Mouse (Mus musculus) macrophage (primary cell): ENCODE measurements around the gene Ipo7. TPM values are rescaled to one million over a fixed set of nuclear protein-coding genes. Genes with fewer than 3 reads are reported as not detected.
"Not testable (repeated sequence)": the region's sequence is repeated elsewhere in the genome, so short reads cannot be mapped to it uniquely, and the experiment has no call there.

Source experiments
- H3K27ac ChIP-seq: fragments of 350-480 bp; formaldehyde crosslinking; 2 replicates; pipeline ENCODE4 v1.9.0; 2021
- H3K36me3 ChIP-seq: fragments of 350-480 bp; formaldehyde crosslinking; 2 replicates; pipeline ENCODE4 v1.9.0; 2021; ENCODE audit errors: inconsistent target
- H3K4me3 ChIP-seq: fragments of 350-480 bp; formaldehyde crosslinking; 2 replicates; pipeline ENCODE4 v1.9.0; 2021; ENCODE audit errors: inconsistent target
- H3K79me2 ChIP-seq: fragments of 350-480 bp; formaldehyde crosslinking; 2 replicates; pipeline ENCODE4 v1.9.0; 2021; ENCODE audit errors: inconsistent target
- WGBS: methylation state at CpG from one replicate; pipeline ENCODE4 v1.1.7; 2026; ENCODE audit warnings: inconsistent platforms; ENCODE audit not compliant: missing documents; 5-methylcytosine and 5-hydroxymethylcytosine counted together
- polyA plus RNA-seq: library from polyadenylated mRNA; stranded (reverse); fragments of 250-400 nt; gene quantifications from 3 replicates; pipeline ENCODE4 v1.2.4, GENCODE M21; 2018; ENCODE audit warnings: inconsistent platforms
- total RNA-seq, 78 experiments: library from RNA; depleted of rRNA; stranded (reverse); fragments of 250-400 nt; gene quantifications; 1 replicate in 9 of 78; 2 replicates in 24 of 78; 3 replicates in 43 of 78; 4 replicates in 2 of 78; pipeline ENCODE4 v1.2.4; 2018; ENCODE audit warnings: inconsistent platforms in 56 of 78

Gene Ipo7
- total RNA-seq (2018; cell fraction: chromatin; rRNA removed), result 10 to 100 TPM; 42.8 to 90.2 (median 70.0) TPM
- total RNA-seq (2018; cell fraction: cytosol; rRNA removed), result 10 to 100 TPM; 41.7 to 64.7 (median 54.8) TPM
- total RNA-seq (2018; cell fraction: nucleus; rRNA removed), result 100 to 1,000 TPM in 3 of 26 experiments, 10 to 100 TPM in 23; 44.1 to 124 (median 60.1) TPM
- polyA plus RNA-seq, result 47.4 to 71.0 TPM (median 47.9 TPM) in 3 replicates

DNA sequence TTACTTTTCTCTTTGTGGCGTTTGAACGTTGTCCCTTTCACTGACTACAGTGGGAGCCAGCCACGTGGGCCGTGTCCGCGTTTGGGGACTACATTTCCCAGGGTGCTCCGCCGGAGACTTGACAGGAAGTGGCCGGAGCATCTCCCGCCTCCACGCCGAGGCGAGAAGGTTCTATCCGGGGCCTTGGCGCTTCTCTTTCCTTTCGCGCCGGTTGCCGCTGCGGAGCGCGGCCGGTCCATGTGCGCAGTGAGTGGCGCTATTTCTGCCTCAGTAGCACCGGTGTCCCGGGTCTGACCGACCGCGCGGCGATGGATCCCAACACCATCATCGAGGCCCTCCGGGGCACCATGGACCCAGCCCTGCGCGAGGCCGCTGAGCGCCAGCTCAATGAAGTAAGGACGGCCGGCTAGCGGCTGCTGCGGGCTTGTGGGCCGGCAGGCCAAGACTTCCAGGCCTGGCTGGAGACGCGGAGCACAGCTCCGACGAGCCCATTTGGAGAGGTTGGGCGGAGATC, at the start of gene Ipo7:
Gene Ipo7, plus strand, starts transcription at position 158 of the 514 bp plus-strand sequence.
- H3K27ac ChIP-seq, result peak within 1 kb of the TSS; percentile 19; the same call in 1 of the 2 replicates
- peaks cover 46% of the 10 kb centered on the region for H3K79me2 ChIP-seq
- under 1% methylated on average over 48 of the region's 48 CpGs for WGBS
- no peaks in the 10 kb centered on the region for H3K36me3 ChIP-seq
- H3K4me3 ChIP-seq, result peak within 1 kb of the TSS; percentile 86

DNA sequence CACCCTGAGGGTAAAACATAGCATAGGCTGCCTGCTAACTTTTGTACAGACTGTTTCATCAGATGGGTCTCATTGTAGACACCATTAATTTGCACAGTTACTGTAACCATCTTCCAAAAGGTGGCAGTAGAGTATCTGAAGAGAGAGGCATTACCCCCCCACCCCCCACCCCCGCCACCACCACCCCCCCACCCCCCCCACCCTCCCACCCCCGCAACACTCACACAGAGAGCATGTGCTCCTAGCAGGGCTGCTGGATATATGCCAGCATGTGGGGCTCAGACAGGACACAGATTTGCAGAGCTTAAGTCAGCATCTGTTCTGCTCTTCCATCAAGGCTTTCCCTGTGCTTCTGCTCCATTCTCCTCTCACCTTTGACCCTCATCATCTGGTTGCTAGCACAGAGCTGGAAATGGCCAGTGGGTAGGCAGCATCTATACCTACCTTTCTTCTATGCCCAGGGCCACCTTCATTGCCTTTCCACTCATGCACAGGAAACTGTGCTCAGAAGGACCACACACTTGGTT, 49.1 kb upstream of the Ipo7 start:
- H3K36me3 ChIP-seq, result peaks cover 8% of the 10 kb centered on the region; the same call in 1 of the 2 replicates
- no peaks in the 10 kb centered on the region for H3K79me2 ChIP-seq
- H3K4me3 ChIP-seq, result no peak overlapping the region
- no CpG with 5 or more reads among the region's 2 CpGs for WGBS
- H3K27ac ChIP-seq, result no peak overlapping the region

DNA sequence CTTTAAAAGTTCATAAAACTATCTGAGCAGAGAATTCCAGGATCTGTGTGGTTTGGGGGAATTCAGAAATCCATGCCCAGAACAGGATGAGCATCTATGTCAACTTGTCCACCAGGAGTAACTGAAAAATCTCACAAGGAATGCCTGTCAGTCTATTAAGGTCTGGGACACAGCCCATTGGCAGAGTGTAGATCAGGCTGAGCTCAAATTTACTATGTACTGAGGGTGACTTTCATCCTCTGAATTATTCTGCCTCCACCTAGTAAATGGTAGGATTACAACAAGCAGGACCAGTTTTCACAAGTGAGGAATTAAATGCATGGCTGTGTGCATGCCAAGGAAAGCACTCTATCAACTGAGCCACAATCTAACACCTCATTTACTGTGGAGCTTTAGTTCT, 48.5 kb upstream of the Ipo7 start:
- Histone ChIP-seq H3K4me3 (no peak overlapping the region), H3K36me3 (peaks cover 8% of the 10 kb centered on the region; the same call in 1 of the 2 replicates), H3K79me2 (no peaks in the 10 kb centered on the region), H3K27ac (no peak overlapping the region)

DNA sequence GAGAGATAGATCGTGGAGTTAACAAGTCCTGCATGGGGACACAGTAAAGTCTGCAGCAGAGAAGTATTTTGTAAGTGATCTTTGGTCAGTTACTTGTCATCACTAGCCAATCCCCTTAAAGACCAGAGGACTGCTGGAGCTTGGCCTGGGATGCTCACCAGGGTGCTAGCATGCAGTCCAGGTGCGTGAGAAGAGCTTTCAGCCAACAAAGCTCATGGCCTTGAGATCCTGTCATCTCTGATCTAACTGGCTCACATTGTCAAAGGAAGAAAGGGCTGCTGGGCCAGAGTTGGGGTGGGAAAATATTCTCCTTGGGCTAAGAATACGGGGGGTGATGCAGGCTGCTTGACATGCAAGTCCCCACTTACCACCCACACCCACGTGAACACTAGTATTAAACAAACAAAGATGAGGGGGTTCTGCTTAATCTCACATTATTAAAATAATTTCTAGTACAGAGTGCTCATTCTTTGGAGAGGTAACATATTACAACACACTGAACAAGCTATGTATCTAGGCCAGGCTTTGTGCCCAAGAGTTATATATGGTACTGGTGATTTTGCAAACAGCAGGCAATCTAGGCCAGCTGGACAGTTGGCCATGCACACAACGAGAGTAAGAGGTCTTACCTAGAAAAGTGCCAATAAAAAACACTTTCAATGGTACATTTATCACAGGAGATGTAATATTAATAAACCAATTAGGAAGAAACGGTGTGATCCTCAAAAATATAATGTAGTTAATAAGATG, 41.9 kb upstream of the Ipo7 start:
- WGBS, result 98% methylated on average over 6 of the region's 6 CpGs
- Histone ChIP-seq H3K36me3 (peaks cover 14% of the 10 kb centered on the region; the same call in 1 of the 2 replicates), H3K27ac (no peak overlapping the region), H3K4me3 (no peak overlapping the region), H3K79me2 (no peaks in the 10 kb centered on the region)

DNA sequence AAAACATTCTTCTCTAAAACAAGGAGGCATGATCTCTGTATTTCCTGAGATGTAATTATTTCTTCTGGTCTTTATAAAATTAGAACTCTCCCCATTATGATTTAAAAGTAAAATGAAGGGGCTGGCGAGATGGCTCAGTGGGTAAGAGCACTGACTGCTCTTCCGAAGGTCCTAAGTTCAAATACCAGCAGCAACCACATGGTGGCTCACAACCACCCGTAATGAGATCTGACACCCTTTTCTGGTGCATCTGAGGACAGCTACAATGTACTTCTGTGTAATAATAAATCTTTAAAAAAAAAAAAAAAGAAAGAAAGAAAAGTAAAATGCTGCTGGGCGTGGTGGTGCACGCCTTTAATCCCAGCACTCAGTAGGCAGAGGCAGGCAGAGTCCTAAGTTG, 40.9 kb upstream of the Ipo7 start:
- WGBS, result 73% methylated on average over 5 of the region's 5 CpGs
- H3K4me3 ChIP-seq, H3K27ac ChIP-seq, H3K79me2 ChIP-seq: not testable (repeated sequence)
- H3K36me3 ChIP-seq, result peaks cover 21% of the 10 kb centered on the region

DNA sequence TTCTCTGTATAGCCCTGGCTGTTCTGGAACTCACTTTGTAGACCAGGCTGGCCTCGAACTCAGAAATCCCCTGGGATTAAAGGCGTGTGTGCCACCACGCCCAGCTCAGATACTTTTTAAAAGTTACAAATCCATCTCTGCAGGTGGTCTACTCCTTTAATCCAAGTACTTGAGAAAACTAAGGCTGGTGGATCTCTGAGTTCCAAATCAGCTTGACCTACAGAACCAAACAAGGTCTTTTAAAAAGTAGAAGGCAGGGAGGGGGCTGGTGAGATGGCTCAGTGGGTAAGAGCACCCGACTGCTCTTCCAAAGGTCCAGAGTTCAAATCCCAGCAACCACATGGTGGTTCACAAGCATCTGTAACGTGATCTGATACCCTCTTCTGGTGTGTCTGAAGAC, 33.5 kb upstream of the Ipo7 start:
- Histone ChIP-seq H3K79me2 (peaks cover 48% of the 10 kb centered on the region), H3K4me3 (peak overlapping the region; percentile 84; the same call in 1 of the 2 replicates)
- WGBS, result 95% methylated on average over 5 of the region's 5 CpGs
- H3K36me3 ChIP-seq, H3K27ac ChIP-seq: not testable (repeated sequence)

DNA sequence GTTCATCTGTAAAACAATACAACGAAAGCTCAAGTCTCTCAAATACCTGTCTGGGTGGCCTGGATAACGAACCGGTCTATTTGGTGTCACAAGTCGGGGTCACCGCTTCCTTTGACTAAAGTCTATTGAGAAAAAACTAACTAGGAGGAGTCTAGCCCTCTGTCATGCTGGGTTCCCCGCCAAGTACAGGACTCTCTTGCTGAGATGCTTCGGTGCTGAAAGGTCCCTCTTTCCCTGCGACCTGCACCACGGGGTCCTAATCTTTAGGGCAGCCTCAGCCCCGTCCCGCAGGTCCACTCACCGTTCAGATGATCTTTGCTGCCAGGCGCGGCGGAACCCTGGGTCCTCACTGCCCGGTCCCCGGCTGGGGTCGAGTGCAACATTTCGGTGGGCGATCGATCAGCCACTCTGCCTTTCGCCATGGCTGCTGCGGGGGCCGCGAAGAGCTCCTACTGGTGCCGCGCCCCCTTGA, 32.4 kb upstream of the Ipo7 start:
- H3K27ac ChIP-seq, result peak overlapping the region; percentile 62
- WGBS, result 1% methylated on average over 27 of the region's 27 CpGs
- peaks cover 7% of the 10 kb centered on the region for H3K36me3 ChIP-seq
- H3K79me2 ChIP-seq, result peaks cover 48% of the 10 kb centered on the region
- peak overlapping the region; percentile 84 for H3K4me3 ChIP-seq

DNA sequence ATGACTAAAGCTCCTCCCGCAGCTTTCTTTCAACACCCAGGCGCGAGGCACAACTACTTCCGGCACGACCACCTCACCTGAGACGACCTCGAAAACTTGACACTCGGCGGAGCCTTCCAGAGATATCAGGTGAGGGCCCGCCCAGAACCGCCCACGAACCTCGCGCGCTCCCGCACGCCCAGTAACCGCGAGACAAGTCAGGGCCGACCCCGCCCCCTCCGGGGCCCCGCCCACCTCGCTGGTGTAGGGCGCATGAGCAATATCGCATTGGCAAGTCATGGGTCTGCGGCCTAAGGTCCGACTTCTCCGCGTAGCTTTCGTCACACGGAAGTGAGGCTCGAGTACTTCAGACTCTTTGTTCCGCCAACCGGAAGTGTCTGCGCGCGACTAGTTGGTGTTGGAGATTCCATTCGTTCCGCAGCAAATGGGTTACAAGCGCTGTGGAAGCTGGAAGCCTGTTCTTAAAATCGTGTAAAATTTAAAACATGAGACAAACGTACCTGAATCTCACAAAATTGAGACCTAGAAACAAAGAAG, 31.9 kb upstream of the Ipo7 start:
- under 1% methylated on average over 43 of the region's 43 CpGs for WGBS
- peak overlapping the region; percentile 69 for H3K27ac ChIP-seq
- peaks cover 7% of the 10 kb centered on the region for H3K36me3 ChIP-seq
- H3K79me2 ChIP-seq, result peaks cover 48% of the 10 kb centered on the region
- peak overlapping the region; percentile 84 for H3K4me3 ChIP-seq

DNA sequence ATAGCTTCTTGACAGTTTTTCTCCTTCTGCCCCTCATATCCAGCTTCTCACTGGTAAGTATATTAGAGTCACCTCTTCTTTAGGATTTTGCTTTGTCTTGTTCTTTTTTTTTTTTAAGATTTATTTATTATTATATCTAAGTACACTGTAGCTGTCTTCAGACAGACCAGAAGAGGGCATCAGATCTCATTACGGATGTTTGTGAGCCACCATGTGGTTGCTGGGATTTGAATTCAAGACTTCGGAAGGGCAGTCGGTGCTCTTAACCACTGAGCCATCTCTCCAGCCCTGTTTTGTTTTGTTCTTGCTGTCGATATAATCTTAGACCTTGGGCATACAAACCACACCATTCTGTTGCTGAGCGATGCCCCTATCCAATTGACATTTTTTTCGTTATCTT, 31.3 kb upstream of the Ipo7 start, which contains the start of gene Tmem41b:
Gene Tmem41b, minus strand, starts transcription at position 155 of the 400 bp plus-strand sequence.
- not testable (repeated sequence) for H3K36me3 ChIP-seq
- WGBS, result 29% methylated on average over 6 of the region's 6 CpGs
- Histone ChIP-seq H3K27ac (peak within 1 kb of the TSS; percentile 69), H3K4me3 (peak within 1 kb of the TSS; percentile 84), H3K79me2 (peaks cover 43% of the 10 kb centered on the region)

DNA sequence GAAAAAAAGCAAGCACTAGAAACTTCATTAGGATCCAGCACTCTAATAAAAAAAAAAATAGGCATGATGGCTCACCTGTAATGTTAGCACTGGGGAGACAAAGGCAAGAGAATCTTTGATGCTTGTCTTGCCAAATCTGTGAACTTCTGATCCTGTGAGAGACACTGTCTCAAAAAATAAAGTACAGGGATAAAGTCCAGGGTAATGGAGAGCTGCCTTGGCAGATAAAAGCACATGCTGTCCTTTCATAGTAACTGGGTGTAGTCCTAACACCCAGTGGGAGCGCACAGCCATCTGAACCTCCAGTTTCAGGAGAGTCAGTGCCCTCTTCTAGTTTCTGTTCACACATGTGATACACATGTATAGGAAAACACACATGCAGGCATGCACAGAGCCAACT, 26.8 kb upstream of the Ipo7 start:
- no peak overlapping the region for H3K27ac ChIP-seq

DNA sequence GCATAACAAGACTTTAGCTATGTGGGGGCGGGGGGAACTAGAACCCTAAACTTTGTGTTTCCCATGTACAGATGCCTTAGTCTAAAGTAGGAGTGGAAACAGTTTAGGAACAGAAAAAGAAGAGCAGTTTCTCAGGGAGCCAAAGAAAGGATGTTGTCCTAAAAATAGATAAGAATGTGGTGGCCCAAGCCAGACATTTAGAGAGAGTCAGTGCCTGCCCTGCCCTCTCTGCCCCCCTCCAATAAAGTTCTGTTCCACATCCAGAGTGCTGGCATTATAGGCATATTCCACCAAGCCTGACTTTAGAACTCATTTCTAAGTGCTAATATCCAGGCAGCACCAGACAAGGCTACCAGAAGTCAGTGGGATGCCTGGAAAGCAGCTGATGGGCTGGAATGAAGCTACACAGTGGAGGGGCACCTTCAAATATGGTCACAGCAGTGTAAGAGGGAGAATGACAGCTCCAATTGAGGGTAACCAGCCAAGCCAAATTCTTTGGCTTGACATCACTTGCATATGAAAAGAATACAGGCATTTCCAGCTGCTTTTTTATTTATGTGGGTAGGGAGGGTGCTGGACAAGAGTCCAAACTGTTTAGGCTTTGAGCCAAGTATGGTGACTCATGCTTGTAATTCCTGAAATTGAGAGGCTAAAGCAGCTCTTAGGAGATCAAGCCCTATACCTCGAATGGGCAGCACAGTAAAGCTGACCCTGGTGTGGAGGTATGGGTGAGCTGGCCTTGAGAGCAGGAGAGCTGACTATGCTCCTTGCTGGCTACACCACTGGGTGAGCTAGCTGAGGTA, 24.7 kb upstream of the Ipo7 start:
- H3K36me3 ChIP-seq, result no peaks in the 10 kb centered on the region
- no peak overlapping the region for H3K27ac ChIP-seq
- H3K4me3 ChIP-seq, result no peak overlapping the region
- no peaks in the 10 kb centered on the region for H3K79me2 ChIP-seq
- WGBS, result 64% methylated on average over 2 of the region's 2 CpGs

More for the DNA sequence above, 26.8 kb upstream of the Ipo7 start:
- Histone ChIP-seq H3K79me2 (no peaks in the 10 kb centered on the region), H3K36me3 (no peaks in the 10 kb centered on the region), H3K4me3 (no peak overlapping the region)
- WGBS, result 100% methylated on average over 1 of the region's 1 CpGs

DNA sequence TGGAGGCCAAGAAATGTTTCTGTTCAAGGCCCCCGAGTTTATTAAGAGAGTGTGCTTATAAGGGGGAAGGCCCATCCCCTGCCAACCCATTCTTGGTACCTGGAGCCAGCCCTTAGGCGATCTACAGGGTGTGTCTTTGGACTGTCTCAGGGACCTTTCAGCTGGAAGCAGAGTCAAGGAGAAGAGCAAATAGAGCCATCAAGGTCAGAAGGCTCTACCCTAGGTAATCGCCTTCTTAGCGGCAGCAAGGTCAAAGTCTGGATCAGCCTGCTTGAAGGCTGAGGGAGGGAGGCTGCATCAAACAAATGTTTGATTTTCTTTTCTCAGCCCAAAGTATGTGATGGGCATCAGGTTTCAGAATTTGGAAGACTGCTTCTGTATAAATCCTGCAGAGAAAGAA, 19.7 kb upstream of the Ipo7 start:
- WGBS, result 98% methylated on average over 4 of the region's 4 CpGs
- Histone ChIP-seq H3K27ac (no peak overlapping the region), H3K36me3 (no peaks in the 10 kb centered on the region), H3K79me2 (no peaks in the 10 kb centered on the region), H3K4me3 (no peak overlapping the region)

DNA sequence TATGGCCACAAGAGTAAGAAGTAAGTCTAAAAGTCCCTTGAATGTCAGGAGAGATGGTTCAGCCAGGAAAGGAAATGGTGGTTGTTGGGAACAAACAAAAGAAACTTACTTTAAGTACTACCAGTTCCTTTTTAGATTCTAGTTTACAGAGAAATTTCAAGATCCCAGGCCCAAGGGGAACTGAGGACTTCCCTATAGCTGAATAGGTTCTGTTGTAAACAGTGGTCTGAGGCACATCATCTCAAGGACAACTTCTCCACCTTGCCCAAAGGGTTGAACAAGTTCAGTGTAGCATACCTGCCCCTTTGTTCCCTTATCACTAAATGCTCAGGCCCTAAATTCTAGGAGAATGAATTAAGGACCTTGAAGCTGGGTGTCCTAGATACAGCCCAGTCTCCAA, 16.0 kb upstream of the Ipo7 start:
- H3K4me3 ChIP-seq, result no peak overlapping the region

DNA sequence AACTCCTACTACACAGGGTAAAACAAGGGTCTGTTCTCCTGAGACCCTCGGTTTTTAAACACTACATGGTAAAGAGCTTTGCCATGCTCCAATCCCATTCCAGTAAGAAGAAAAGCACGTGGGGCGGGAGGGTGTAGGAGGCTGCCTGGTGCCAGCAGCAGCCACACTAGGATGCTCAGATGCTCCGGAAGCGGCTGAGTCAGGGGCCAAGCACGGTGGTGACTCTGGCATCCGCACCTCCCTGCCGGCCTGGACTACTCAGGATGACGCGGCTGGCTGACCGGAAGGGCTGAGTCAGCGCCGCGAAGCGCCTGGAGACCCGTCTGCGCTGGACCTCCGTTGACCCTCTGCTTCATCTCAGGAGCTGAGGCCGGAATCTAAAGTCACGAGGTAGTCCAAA, 15.1 kb upstream of the Ipo7 start:
- Histone ChIP-seq H3K36me3 (no peaks in the 10 kb centered on the region), H3K27ac (peak overlapping the region; percentile 12), H3K79me2 (peaks cover 9% of the 10 kb centered on the region; the same call in 1 of the 2 replicates), H3K4me3 (no peak overlapping the region)
- WGBS, result 44% methylated on average over 18 of the region's 20 CpGs

More for the DNA sequence above, 16.0 kb upstream of the Ipo7 start:
- Histone ChIP-seq H3K27ac (peak overlapping the region; percentile 8), H3K36me3 (no peaks in the 10 kb centered on the region), H3K79me2 (peaks cover 9% of the 10 kb centered on the region; the same call in 1 of the 2 replicates)
